Mouse (Mus musculus) mouse embryonic stem cell (cell line): ENCODE data around the gene Casp14.

Experiments
- in situ Hi-C, 2 experiments: fragments of 300-500 bp; cut with MboI; formaldehyde crosslinking; loops; 1 replicate in 1 of 2; 3 replicates in 1 of 2; pipeline ENCODE4 v1.14.3; 2019 to 2020; ENCODE audit warnings: low sequenced_read_pairs in 2 of 2, low pct_unique_long_range_greater_than_20kb in 1 of 2, mixed read lengths in 1 of 2; ENCODE audit not compliant: unreplicated experiment in 1 of 2

Gene Casp14

DNA sequence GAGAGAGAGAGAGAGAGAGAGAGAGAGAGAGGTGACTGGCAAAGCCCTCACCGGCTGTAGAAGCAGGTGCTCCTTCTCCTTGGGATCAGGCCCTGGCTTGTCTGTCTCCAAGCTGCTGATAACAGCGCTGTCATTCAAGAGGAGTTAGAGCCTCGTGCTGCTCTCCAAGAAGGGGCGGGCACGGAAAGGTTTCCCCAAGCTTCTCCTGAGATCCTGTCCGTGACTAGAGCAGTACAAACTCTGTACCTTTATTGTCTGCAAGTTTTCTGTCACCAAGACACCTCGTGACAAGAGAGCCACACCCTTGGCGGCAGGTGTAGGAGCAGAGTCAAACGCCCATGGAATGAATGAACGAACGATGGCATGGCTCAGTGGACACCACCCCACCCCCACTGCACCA lies at the start of gene Casp14:
Casp14 (minus strand) TSS at position 239 of the 400 bp plus-strand sequence.
- in situ Hi-C loops, result no loop called here

DNA sequence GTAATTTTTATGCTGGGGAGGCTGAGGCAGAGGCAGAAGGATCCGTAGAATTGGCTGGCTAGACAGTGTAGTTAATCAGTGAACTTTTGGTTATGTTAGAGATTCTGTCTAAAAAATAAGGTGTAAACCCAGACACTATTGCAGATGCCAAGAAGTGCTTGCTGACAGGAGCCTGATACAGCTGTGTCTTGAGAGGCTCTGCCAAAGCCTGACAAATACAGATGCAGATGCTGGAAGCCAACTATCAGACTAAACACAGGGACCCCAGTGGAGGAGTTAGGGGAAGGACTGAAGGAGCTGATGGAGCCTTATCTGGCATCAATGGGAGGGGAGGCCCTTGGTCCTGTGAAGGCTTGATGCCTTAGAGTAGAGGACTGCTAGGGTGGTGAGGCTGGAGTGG lies 47.5 kb upstream of the Casp14 start:
- in situ Hi-C loops, result no loop called here

DNA sequence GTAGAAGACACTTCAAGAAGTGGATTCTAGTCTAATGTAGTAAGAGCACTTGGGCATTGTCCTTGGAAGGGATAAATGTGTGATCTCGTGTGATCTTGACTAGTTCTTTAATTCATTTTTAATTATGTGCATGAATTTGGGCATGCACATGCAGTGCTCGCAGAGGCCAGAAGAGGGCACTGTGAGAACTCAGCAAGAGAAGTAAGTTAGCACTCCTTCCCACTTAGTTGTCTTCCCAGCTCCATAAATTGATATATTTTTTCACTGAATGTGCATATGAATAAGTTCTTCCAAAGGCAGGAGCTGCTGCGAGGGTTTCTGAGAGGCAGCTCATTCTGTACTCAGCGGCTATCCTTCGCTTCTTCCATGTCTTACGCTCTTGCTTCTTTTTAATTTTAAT lies 37.9 kb upstream of the Casp14 start:
- in situ Hi-C loops, result no loop called here

DNA sequence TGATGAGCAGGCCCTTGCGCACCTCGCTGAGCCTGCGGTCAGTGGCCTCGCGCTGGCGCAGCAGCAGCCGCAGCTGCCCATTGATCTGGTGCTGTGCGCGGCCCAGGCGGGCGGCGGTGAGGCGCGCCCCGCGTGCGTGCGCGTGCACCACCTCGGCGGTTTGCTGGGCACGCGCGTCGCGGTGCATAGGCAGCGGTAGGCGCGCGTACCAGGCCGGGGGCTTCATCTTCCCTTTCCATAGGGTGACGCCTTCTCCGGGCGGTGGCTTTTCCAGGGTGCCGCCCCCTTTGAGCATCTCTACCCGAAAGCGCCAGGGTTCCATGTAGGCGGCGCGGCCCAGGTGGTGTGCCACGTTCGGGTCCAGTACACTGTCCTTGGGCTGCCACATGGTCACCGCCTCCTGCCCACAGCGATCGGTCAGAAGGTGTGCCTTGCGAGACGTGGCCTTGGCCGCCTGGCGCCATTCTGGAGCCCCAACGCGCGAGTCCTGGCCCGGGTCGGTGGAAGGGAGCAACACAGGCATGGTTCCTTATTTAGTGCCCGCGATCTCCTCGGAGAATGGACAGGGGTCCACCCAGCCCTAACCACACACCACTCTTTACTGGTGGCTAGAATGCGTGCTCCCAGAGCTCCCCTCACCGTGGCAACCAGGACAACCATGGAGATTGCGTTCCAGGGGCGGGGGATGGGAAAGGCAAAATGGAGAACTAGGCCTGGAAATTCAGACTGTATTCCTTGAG lies 34.5 kb upstream of the Casp14 start, which contains the start of gene Ccdc105:
Ccdc105 (minus strand) TSS at position 614 of the 740 bp plus-strand sequence.
- in situ Hi-C loops, result no loop called here

DNA sequence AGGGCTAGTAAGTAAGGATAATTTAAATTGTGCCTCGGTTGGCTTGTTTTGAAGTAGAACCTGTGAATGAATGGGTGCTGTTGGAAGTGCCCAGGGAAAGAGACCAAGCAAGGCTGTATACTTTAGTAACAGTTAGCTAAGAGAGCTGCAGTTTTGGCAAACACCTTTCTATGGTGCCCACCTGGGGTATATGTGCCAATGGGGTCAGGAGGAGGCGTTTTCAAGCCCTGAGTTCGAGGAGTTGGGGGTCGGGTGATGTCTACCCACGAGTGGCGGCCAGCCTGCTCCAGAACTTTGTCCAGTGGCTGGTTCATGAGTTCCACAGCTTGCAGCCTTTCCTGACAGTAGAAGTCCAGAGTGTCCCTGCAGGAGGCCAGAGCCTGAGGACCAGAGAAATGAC lies 30.9 kb upstream of the Casp14 start:
- in situ Hi-C loops, result loop anchor here in 1 of 2 experiments (10.0 kb wide), 1 partner anchor 224 kb away; no protein-coding TSS in a partner anchor

DNA sequence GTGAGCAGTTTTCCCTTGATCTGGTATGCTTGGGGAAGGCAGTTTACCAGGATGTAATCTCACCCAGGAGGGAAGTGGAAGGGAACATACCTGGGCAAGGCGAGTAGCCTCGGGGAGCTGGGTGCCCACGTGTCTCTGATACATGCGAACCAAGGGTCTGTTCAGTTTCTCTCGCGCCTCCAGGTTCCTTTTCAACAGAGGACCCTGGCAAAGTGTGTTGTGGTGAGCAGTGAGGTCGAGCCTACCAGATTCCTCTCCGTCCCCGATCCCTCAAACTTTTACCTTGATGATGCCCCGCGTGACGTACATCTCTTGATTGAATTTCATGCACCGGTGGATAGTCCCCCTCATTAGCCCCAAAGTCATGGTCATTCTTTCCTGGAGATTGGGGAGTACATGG lies 30.1 kb upstream of the Casp14 start:
- in situ Hi-C loops, result loop anchor here in 1 of 2 experiments (10.0 kb wide), 1 partner anchor 223 kb away; no protein-coding TSS in a partner anchor

DNA sequence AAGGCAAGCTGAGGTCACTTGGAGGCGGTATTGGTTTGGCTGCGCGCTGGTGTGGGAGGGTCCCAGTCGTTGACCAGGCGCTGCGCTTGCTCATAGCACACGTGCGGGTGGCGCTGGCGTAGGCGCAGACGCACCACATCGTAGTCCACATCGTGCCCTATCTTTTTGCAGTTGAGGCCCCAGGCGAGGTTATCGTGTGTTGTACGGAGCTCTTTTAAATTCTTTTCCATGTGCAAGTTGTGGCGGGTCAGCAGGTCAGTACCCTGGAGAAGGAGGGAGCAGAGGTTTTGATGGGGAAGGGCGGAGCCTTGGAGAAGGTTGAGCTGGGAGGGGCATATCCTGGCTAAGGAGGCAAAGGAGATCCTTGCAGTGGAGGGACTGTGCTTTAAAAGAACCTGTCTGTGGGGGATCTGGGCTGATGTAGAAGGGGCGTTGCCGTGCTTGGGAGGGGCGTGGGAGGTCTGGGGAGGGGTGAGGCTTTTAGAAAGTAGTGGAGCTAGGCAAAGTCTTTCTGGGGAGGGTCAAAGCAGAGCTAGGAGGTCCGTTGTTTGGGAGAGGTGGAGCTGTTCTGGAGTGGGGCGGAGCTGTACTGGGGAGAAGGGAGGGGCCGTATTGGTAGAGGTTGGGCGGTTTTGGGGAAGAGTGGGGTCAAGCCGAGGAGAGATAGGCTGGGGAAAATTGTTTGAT lies 29.1 kb upstream of the Casp14 start:
- in situ Hi-C loops, result loop anchor here in 1 of 2 experiments (10.0 kb wide), 1 partner anchor 222 kb away; no protein-coding TSS in a partner anchor

DNA sequence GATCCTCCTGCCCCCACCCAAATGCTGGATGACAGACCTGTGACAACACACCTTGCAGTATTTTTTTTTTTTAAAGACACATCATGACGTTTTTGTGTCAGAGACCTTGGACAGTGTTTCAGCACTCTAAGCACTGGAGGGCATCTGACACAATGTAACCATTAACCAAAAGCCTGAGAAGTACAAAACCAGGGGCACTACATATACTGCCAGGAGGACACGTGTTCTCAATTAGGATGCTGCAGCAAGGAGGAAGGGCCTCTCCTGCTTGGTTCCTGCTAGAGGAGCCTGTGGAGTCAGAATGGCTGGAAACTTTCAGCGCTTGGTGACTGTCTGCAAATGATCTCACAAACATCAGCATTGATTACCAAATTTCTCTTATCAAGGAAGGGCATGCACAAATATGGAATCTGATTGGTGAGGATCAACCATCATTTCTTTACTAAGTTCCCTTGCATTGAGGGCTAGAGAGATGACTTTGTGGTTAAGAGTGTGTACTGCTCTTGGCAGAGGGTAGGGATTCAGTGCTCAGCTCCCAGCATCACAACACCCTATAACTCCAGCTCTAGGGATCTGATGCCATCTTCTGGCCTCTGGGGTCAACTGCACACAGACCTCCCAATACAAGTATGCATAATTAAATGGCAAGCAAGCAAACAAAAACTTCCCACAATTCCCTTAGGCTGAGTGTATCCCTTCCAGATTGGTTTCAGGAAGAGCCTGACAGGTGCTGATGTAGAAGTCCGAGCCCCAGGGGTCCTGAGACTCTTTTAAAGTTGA lies 27.5 kb upstream of the Casp14 start:
- in situ Hi-C loops, result loop anchor here in 1 of 2 experiments (10.0 kb wide), 1 partner anchor 221 kb away; no protein-coding TSS in a partner anchor

DNA sequence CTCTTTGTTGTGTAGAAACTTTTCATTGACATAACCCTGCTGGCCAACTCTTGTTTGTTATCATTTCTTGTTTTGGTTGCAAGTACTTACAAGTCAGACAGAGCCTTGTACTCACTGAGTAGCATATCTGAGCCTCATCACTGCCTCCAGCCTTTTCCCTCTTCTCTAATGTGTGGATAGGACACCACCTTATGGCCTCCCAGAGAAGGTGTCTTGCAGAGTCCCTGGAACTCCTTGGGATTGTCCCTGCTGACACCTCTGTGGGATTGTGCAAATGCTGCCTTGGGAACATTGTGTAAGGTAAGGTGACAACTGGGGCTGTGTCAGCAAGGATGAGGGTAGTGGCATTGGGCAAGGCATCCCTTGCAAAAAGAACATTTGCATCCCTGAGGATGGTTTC lies 25.6 kb upstream of the Casp14 start:
- in situ Hi-C loops, result loop anchor here in 1 of 2 experiments (10.0 kb wide), 1 partner anchor 219 kb away; no protein-coding TSS in a partner anchor

DNA sequence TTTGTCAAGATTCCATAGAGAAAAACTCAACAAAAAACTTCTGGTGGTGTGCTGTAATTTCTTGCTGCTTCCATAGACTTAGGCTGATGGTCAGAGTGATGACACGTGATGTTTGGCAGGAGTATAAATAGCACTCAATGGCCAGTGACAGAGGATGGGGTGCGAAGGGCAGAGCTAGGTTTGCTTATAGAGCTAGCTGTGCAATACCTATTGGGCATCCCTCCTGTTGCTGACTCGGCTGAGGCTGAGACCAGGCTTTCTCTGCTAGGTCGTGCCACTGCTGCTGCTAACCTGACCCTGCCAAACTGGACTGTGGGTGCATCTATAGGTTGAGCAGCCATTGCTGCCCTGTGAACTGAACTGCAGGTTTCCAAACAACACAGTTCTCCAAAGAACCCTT lies 21.7 kb upstream of the Casp14 start:
- in situ Hi-C loops, result loop anchor here in 1 of 2 experiments (10.0 kb wide), 1 partner anchor 215 kb away; no protein-coding TSS in a partner anchor

DNA sequence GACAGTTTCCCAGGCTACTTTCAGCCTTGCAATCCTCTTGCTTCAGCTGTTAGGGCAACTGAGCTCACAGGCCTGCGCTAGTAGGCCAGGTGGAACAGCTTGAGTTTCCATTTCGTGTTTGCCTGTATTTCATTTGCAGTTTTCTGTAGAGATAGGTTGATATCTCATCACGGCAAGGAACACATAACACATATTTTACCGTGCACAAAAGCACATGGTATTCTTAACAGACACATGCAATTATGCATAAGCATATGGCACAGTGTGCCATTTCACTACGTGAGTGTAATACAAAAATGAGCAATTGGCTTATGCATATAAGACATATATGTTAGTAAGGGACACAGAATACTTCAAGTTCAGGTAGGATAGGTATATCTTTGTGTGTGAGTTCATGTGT lies 9.8 kb upstream of the Casp14 start:
- in situ Hi-C loops, result no loop called here

DNA sequence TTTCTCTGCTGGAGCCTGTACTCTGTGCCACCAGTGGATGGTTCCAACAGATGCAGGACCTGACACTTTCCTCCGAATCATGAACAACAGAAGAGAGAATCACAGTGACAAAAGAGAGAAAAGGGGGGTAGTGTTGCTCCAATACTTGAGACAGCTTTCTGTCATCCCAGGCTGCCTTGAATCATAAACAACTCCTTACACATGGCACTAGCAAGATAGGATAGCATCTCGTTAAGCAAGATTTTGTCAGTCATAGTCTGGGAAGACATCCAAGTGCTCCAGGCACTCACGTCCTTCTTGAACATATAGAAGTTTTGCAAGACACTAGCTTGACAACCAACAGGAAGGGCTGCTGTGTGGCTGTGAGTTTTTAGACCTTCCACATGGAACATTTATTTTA lies 8.9 kb upstream of the Casp14 start:
- in situ Hi-C loops, result no loop called here

DNA sequence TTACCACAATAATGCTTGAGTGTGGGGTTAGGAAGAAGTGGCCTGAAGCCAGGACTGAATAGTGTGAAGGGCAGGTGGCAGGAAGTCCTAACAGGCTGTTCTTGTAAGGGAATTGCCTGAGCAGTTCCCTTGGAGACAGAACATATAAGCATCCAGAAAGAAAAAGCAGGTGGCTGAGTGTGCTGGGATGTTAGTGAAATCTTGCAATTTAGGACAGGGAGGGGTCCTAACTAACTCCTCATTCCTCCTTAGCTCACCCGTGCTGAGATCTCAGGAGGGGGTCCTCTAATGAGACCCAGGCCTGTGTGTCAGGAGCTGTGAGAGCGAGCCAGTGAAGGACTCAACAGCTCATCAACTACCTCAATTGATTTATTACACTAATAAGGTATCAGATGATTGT lies 5.3 kb upstream of the Casp14 start:
- in situ Hi-C loops, result no loop called here

DNA sequence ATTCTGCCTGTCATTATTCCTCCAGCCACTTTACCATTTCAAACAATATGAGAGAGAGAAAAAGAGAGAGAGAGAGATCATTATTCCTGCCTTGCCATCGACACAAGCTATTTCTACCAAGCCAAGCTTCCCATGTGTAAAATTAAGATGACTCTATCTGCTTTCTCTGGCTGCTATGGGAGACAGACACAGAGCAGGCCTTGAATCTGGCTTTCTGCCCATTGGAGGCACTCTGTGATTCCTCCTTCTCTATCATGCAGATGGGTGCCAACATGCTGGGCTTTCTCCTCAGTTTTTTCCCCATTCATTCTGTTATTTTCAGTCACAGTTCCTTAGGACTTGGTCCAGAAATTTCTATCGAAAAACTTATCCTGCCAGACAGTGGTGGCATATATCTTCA lies 4.6 kb upstream of the Casp14 start:
- in situ Hi-C loops, result no loop called here

DNA sequence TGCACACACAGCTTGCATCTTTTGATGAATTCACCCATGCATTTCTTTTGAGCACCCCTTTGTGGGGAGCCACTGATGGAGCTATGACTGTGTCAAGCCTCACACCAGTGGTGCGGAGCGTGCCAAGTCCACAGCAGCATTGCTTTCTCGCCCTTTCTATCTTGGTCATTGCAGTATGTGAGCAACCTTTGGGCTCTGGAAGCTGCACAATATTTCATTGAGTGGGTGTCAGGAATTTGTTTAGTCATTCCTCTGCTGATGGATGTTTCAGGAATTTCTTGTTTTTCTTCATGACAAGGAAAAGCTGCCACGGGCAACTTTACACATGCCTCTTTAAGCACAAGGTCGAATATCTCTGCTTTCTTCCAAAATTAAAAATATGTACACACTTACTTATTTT lies 3.9 kb upstream of the Casp14 start:
- in situ Hi-C loops, result no loop called here

DNA sequence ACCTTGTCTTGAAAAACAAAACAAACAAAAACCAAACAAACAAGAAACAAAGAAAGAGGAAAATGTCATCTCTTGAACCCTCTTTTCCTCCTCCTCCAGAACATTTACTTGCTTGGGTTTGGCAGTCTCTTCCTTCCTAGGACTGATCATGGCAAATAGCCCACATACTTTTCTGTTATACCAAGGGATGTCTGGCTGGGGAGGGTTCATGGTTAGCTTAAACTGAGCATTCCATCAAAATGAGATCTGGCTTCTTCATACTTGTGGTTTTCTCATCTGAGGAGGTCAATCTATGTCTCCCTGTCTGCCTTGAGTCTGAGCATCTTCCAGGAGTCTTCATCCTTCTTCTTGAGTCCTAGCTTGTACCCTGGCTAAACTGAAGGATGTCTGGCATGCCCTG lies 1.9 kb downstream of the Casp14 start:
- in situ Hi-C loops, result no loop called here

DNA sequence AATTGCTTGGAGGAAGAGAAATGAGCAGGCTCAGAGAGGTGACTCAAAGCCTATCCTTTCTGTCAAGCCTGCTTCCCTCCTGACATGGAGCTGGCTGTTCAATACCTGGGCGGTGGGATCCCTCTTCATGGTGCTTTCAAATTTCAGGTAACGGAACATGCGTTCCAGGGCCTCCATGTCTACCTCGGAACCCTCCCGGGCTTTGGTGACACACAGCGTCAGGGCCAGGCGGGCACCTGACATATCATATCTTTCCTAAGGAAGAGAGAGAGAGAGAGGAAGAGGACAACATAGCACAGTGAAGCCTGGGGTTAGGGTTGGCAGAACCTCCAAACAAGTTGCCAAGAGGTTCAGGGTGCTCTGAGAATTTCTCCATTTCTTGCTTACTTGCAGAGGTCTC lies 2.9 kb downstream of the Casp14 start:
- in situ Hi-C loops, result no loop called here

DNA sequence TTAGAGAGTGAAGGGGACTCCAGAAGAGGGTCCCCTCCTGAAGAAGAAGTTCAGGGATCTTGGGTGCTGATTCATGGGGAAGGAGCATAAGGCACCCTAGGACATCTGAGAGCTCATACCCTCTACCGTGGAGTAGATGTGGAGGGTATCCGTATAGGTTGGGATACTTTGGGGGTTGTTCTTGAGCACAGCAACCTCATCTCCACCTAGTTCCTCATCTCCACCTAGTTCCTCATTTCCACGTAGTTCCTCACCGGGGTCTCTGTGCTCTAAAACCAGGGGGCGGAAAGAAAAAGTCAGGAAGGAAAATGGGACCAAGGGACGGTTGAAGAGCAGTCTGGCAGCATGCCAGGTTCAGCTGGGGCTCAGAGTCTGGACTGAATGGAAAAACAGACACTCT lies 4.0 kb downstream of the Casp14 start:
- in situ Hi-C loops, result no loop called here

DNA sequence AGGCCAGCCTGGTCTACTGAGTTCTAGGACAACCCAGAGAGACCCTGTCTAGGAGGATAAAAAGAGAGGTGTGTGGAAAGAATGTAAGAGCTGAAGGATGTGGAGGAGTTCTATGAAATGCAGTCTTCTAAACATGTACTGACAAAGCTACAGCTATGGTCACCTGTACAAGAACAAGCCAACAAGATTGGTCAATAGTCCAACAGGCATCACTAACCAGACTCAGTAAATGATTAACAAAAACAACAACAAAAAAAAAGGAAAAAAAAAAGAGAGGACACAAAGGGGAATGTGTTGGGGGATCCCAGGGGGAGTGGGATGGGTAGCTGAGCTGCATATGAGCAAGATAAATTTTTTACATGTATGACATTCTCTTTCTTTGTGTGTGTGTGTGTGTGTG lies 7.4 kb downstream of the Casp14 start:
- in situ Hi-C loops, result no loop called here
